Mouse (Mus musculus) heart, adult 11 months (tissue): ENCODE measurements at regions not wholly inside any gene's neighbourhood (a gene's known extent, or its start where the extent isn't known, plus 50 kb on each side); places are given as distances from the start of the nearest gene placed in this dataset.
"Not testable (repeated sequence)": the region's sequence is repeated elsewhere in the genome, so short reads cannot be mapped to it uniquely, and the experiment has no call there.

Source experiments
- DNase-seq: peaks from one replicate; pipeline ENCODE4 v3.0.0; 2022

- DNase-seq: peak; percentile 45
These were observed 468.4 kb upstream of the Cdh12 start for GRCm38 (mm10) chr15:19980625-19981024.

GRCm38 (mm10) chr15:19985001-19985400, 464.1 kb upstream of the Cdh12 start:
- not testable (repeated sequence) for DNase-seq

- DNase-seq: no peak
These were observed 417.3 kb upstream of the Cdh12 start for GRCm38 (mm10) chr15:20031772-20032171.

GRCm38 (mm10) chr15:20034382-20034781, 414.7 kb upstream of the Cdh12 start:
- DNase-seq: no peak

- DNase-seq: no peak
These were observed 410.3 kb upstream of the Cdh12 start for GRCm38 (mm10) chr15:20038550-20039435.

GRCm38 (mm10) chr15:20040041-20040440, 409.0 kb upstream of the Cdh12 start:
- DNase-seq: no peak

GRCm38 (mm10) chr15:20084958-20085357, 364.1 kb upstream of the Cdh12 start:
- no peak for DNase-seq

- DNase-seq: no peak
These were observed 359.3 kb upstream of the Cdh12 start for GRCm38 (mm10) chr15:20089780-20090179.

- DNase-seq: no peak
These were observed 358.5 kb upstream of the Cdh12 start for GRCm38 (mm10) chr15:20090522-20090921.

- DNase-seq: no peak
These were observed 353.3 kb upstream of the Cdh12 start for GRCm38 (mm10) chr15:20095764-20096163.

- no peak for DNase-seq
These were observed 329.5 kb upstream of the Cdh12 start for GRCm38 (mm10) chr15:20119518-20119917.

- DNase-seq: no peak
These were observed 325.5 kb upstream of the Cdh12 start for GRCm38 (mm10) chr15:20123586-20123985.

- DNase-seq: no peak
These were observed 313.0 kb upstream of the Cdh12 start for GRCm38 (mm10) chr15:20135893-20136570.

- DNase-seq: no peak
These were observed 297.2 kb upstream of the Cdh12 start for GRCm38 (mm10) chr15:20151910-20152309.
